Mouse (Mus musculus) small intestine, adult 10 weeks (tissue): ENCODE data around the gene Hist2h2ab. TPM values are rescaled to one million over a fixed set of nuclear protein-coding genes. Genes with fewer than 3 reads are reported as not detected.

ENCODE experiments used
- polyA plus RNA-seq: library from polyadenylated mRNA; stranded (reverse); fragments of 350-450 nt; fragmentation: Illumina TruSeq; extraction: RNeasy Lipid Tissue Mini Kit (QIAGEN cat#74804); gene quantifications from one replicate; pipeline ENCODE4 v1.2.3, GENCODE M21; 2014; ENCODE audit warnings: low replicate concordance

Gene Hist2h2ab
- not detected for polyA plus RNA-seq

GRCm38 (mm10) chr3:96219661-96220130, at the start of gene Hist2h2ab, which contains the start of gene Bola1:
Gene Hist2h2ab, plus strand, starts transcription at chr3:96219865.
Gene Bola1, minus strand, starts transcription at chr3:96219709.

GRCm38 (mm10) chr3:96172197-96173178, 47.2 kb upstream of the Hist2h2ab start, which contains the start of gene Sf3b4:
Gene Sf3b4, plus strand, starts transcription at chr3:96172332.

GRCm38 (mm10) chr3:96180727-96181477, 38.8 kb upstream of the Hist2h2ab start, which contains the start of gene Sv2a:
Gene Sv2a, plus strand, starts transcription at chr3:96181151.

GRCm38 (mm10) chr3:96220765-96221639, 1.3 kb downstream of the Hist2h2ab start, which contains the start of the genes Hist2h2ac and Hist2h2be:
Gene Hist2h2ac, minus strand, starts transcription at chr3:96220880.
Gene Hist2h2be, plus strand, starts transcription at chr3:96221119.

GRCm38 (mm10) chr3:96238954-96239793, 19.5 kb downstream of the Hist2h2ab start, which contains the start of gene Hist2h3c2:
Gene Hist2h3c2, minus strand, starts transcription at chr3:96239127.

GRCm38 (mm10) chr3:96239949-96240798, 20.5 kb downstream of the Hist2h2ab start, which contains the start of gene Hist2h2aa2:
Gene Hist2h2aa2, minus strand, starts transcription at chr3:96240276.

GRCm38 (mm10) chr3:96245003-96245886, 25.6 kb downstream of the Hist2h2ab start, which contains the start of gene Hist2h2aa1:
Gene Hist2h2aa1, plus strand, starts transcription at chr3:96245497.

GRCm38 (mm10) chr3:96246427-96246856, 26.8 kb downstream of the Hist2h2ab start, which contains the start of gene Hist2h3c1:
Gene Hist2h3c1, plus strand, starts transcription at chr3:96246685.

GRCm38 (mm10) chr3:96262979-96263550, 43.4 kb downstream of the Hist2h2ab start, which contains the start of gene Hist2h4:
Gene Hist2h4, minus strand, starts transcription at chr3:96263311.

GRCm38 (mm10) chr3:96268051-96268775, 48.5 kb downstream of the Hist2h2ab start, which contains the start of gene Hist2h3b:
Gene Hist2h3b, plus strand, starts transcription at chr3:96268654.

Other genes starting within 250 kb of the Hist2h2ab start
- gene Plekho1, start 223.9 kb upstream of the Hist2h2ab start, polyA plus RNA-seq: 2.0 TPM
- 43.1 TPM for gene Vps45, start 161.4 kb upstream of the Hist2h2ab start, polyA plus RNA-seq
- 18.3 TPM for gene Otud7b, start 115.3 kb upstream of the Hist2h2ab start, polyA plus RNA-seq
- 8.0 TPM for gene Mtmr11, start 57.9 kb upstream of the Hist2h2ab start, polyA plus RNA-seq
- 9.9 TPM for gene Sf3b4, start 47.5 kb upstream of the Hist2h2ab start, polyA plus RNA-seq
- gene Sv2a, start 38.7 kb upstream of the Hist2h2ab start, polyA plus RNA-seq: 0.11 TPM
- gene Bola1, start 156 bp upstream of the Hist2h2ab start, polyA plus RNA-seq: 1.8 TPM
- not detected for gene Hist2h2ac, start 1.0 kb downstream of the Hist2h2ab start, polyA plus RNA-seq
- gene Hist2h2be, start 1.3 kb downstream of the Hist2h2ab start, polyA plus RNA-seq: 9.9 TPM
- gene Hist2h3c2, start 19.3 kb downstream of the Hist2h2ab start, polyA plus RNA-seq: 1.3 TPM
- not detected for gene Hist2h2aa2, start 20.4 kb downstream of the Hist2h2ab start, polyA plus RNA-seq
- not detected for gene Hist2h2aa1, start 25.6 kb downstream of the Hist2h2ab start, polyA plus RNA-seq
- 23.6 TPM for gene Hist2h3c1, start 26.8 kb downstream of the Hist2h2ab start, polyA plus RNA-seq
- not detected for gene Hist2h4, start 43.4 kb downstream of the Hist2h2ab start, polyA plus RNA-seq
- gene Hist2h3b, start 48.8 kb downstream of the Hist2h2ab start, polyA plus RNA-seq: not detected
- not detected for gene Hist2h2bb, start 49.9 kb downstream of the Hist2h2ab start, polyA plus RNA-seq
- gene Fcgr1, start 74.1 kb downstream of the Hist2h2ab start, polyA plus RNA-seq: 1.2 TPM
- not detected for gene BC107364, start 232.4 kb downstream of the Hist2h2ab start, polyA plus RNA-seq